Mouse (Mus musculus): ENCODE data around the gene Arfgef3. TPM values are rescaled to one million over a fixed set of nuclear protein-coding genes. Genes with fewer than 3 reads are reported as not detected.
"Not testable (repeated sequence)": the region's sequence is repeated elsewhere in the genome, so short reads cannot be mapped to it uniquely, and the experiment has no call there.

Gene Arfgef3
- polyA plus RNA-seq, 1 experiment from 2014 or later = 0.69 TPM

GRCm38 (mm10) chr10:18643506-18643905 lies 100.2 kb downstream of the Arfgef3 start:
- H3K9ac ChIP-seq = no peak overlapping the region
- H3K4me2 ChIP-seq = no peak overlapping the region
- no peaks in the 10 kb centered on the region for H3K36me3 ChIP-seq
- no peak overlapping the region for H3K4me3 ChIP-seq
- H3K27me3 ChIP-seq (replicated peaks) = no peaks in the 10 kb centered on the region
- ATAC-seq (ENCODE audit: insufficient number of reproducible peaks, low FRiP score) = no peak
- no peak overlapping the region for H3K27ac ChIP-seq (ENCODE audit: poor library complexity, severe bottlenecking)
- WGBS = 82% methylated on average over 3 of the region's 3 CpGs
- H3K4me1 ChIP-seq (replicated peaks) = no peaks in the 10 kb centered on the region
- H3K9me3 ChIP-seq (replicated peaks) = no peaks in the 10 kb centered on the region

GRCm38 (mm10) chr10:18642854-18643253 lies 100.9 kb downstream of the Arfgef3 start:
- no peak overlapping the region for H3K9ac ChIP-seq
- H3K27ac ChIP-seq (ENCODE audit: poor library complexity, severe bottlenecking) = no peak overlapping the region
- no peaks in the 10 kb centered on the region for H3K4me1 ChIP-seq (replicated peaks)
- WGBS = 70% methylated on average over 5 of the region's 5 CpGs
- no peaks in the 10 kb centered on the region for H3K9me3 ChIP-seq (replicated peaks)
- no peak for ATAC-seq (ENCODE audit: insufficient number of reproducible peaks, low FRiP score)
- no peaks in the 10 kb centered on the region for H3K36me3 ChIP-seq
- H3K4me3 ChIP-seq = no peak overlapping the region
- no peak overlapping the region for H3K4me2 ChIP-seq
- no peaks in the 10 kb centered on the region for H3K27me3 ChIP-seq (replicated peaks)

- Histone ChIP-seq H3K9me3 (replicated peaks) (no peaks in the 10 kb centered on the region), H3K4me1 (replicated peaks) (no peaks in the 10 kb centered on the region), H3K4me3 (no peak overlapping the region), H3K27ac (ENCODE audit: poor library complexity, severe bottlenecking) (no peak overlapping the region), H3K4me2 (no peak overlapping the region), H3K9ac (no peak overlapping the region), H3K36me3 (no peaks in the 10 kb centered on the region), H3K27me3 (replicated peaks) (no peaks in the 10 kb centered on the region)
- WGBS = 76% methylated on average over 5 of the region's 5 CpGs
- no peak for ATAC-seq (ENCODE audit: insufficient number of reproducible peaks, low FRiP score)
Measured at GRCm38 (mm10) chr10:18640596-18640995, 103.2 kb downstream of the Arfgef3 start.

- H3K27me3 ChIP-seq (replicated peaks) = no peaks in the 10 kb centered on the region
- no peak overlapping the region for H3K4me2 ChIP-seq
- no peaks in the 10 kb centered on the region for H3K9me3 ChIP-seq (replicated peaks)
- no peak for ATAC-seq (ENCODE audit: insufficient number of reproducible peaks, low FRiP score)
- H3K4me1 ChIP-seq (replicated peaks) = no peaks in the 10 kb centered on the region
- H3K9ac ChIP-seq = no peak overlapping the region
- H3K27ac ChIP-seq (ENCODE audit: poor library complexity, severe bottlenecking) = no peak overlapping the region
- no peaks in the 10 kb centered on the region for H3K36me3 ChIP-seq
- no peak overlapping the region for H3K4me3 ChIP-seq
- WGBS = 83% methylated on average over 9 of the region's 9 CpGs
Measured at GRCm38 (mm10) chr10:18635450-18635849, 108.3 kb downstream of the Arfgef3 start.

GRCm38 (mm10) chr10:18634405-18634985 lies 109.3 kb downstream of the Arfgef3 start:
- no peaks in the 10 kb centered on the region for H3K4me1 ChIP-seq (replicated peaks)
- WGBS = 76% methylated on average over 7 of the region's 7 CpGs

GRCm38 (mm10) chr10:18630498-18630897 lies 113.3 kb downstream of the Arfgef3 start:
- ATAC-seq (ENCODE audit: insufficient number of reproducible peaks, low FRiP score) = no peak

More at GRCm38 (mm10) chr10:18634405-18634985, 109.3 kb downstream of the Arfgef3 start:
- Histone ChIP-seq H3K36me3 (no peaks in the 10 kb centered on the region), H3K27me3 (replicated peaks) (no peaks in the 10 kb centered on the region), H3K9ac (no peak overlapping the region), H3K27ac (ENCODE audit: poor library complexity, severe bottlenecking) (no peak overlapping the region), H3K9me3 (replicated peaks) (no peaks in the 10 kb centered on the region), H3K4me3 (no peak overlapping the region), H3K4me2 (no peak overlapping the region)
- no peak for ATAC-seq (ENCODE audit: insufficient number of reproducible peaks, low FRiP score)

GRCm38 (mm10) chr10:18627530-18627929 lies 116.2 kb downstream of the Arfgef3 start:
- Histone ChIP-seq H3K9ac (no peak overlapping the region), H3K4me3 (no peak overlapping the region), H3K27ac (ENCODE audit: poor library complexity, severe bottlenecking) (no peak overlapping the region), H3K4me1 (replicated peaks) (no peaks in the 10 kb centered on the region), H3K27me3 (replicated peaks) (no peaks in the 10 kb centered on the region), H3K4me2 (no peak overlapping the region), H3K36me3 (no peaks in the 10 kb centered on the region), H3K9me3 (replicated peaks) (no peaks in the 10 kb centered on the region)
- ATAC-seq (ENCODE audit: insufficient number of reproducible peaks, low FRiP score) = no peak
- 82% methylated on average over 6 of the region's 6 CpGs for WGBS

More at GRCm38 (mm10) chr10:18630498-18630897, 113.3 kb downstream of the Arfgef3 start:
- WGBS = 81% methylated on average over 8 of the region's 8 CpGs
- Histone ChIP-seq H3K4me2 (no peak overlapping the region), H3K4me3 (no peak overlapping the region), H3K27ac (ENCODE audit: poor library complexity, severe bottlenecking) (no peak overlapping the region), H3K9ac (no peak overlapping the region), H3K9me3 (replicated peaks) (no peaks in the 10 kb centered on the region), H3K27me3 (replicated peaks) (no peaks in the 10 kb centered on the region), H3K36me3 (no peaks in the 10 kb centered on the region), H3K4me1 (replicated peaks) (no peaks in the 10 kb centered on the region)

- no peaks in the 10 kb centered on the region for H3K36me3 ChIP-seq
- peaks cover 4% of the 10 kb centered on the region; the same call in 1 of the 2 replicates for H3K4me1 ChIP-seq (replicated peaks)
- H3K9me3 ChIP-seq (replicated peaks) = no peaks in the 10 kb centered on the region
- H3K9ac ChIP-seq = no peak overlapping the region
- H3K4me3 ChIP-seq = no peak overlapping the region
- no peak overlapping the region for H3K27ac ChIP-seq (ENCODE audit: poor library complexity, severe bottlenecking)
- 69% methylated on average over 2 of the region's 2 CpGs for WGBS
- no peak for ATAC-seq (ENCODE audit: insufficient number of reproducible peaks, low FRiP score)
- 0 out of 2 replicates have a peak, but pooled peaks cover 1% of the 10 kb centered on the region for H3K27me3 ChIP-seq (replicated peaks)
- no peak overlapping the region for H3K4me2 ChIP-seq
Measured at GRCm38 (mm10) chr10:18612796-18613195, 131.0 kb downstream of the Arfgef3 start.

- not testable (repeated sequence) for H3K27me3 ChIP-seq (replicated peaks); H3K27ac ChIP-seq (ENCODE audit: poor library complexity, severe bottlenecking); H3K4me2 ChIP-seq; H3K9ac ChIP-seq; H3K36me3 ChIP-seq; H3K9me3 ChIP-seq (replicated peaks); ATAC-seq (ENCODE audit: insufficient number of reproducible peaks, low FRiP score); H3K4me3 ChIP-seq; H3K4me1 ChIP-seq (replicated peaks)
- WGBS = 61% methylated on average over 5 of the region's 5 CpGs
Measured at GRCm38 (mm10) chr10:18604827-18605535, 138.8 kb downstream of the Arfgef3 start.

GRCm38 (mm10) chr10:18602030-18602429 lies 141.7 kb downstream of the Arfgef3 start:
- no peak overlapping the region for H3K4me3 ChIP-seq
- H3K27me3 ChIP-seq (replicated peaks) = peaks cover 6% of the 10 kb centered on the region; the same call in 1 of the 2 replicates
- H3K27ac ChIP-seq (ENCODE audit: poor library complexity, severe bottlenecking) = no peak overlapping the region
- H3K9ac ChIP-seq = no peak overlapping the region
- 24% methylated on average over 4 of the region's 4 CpGs for WGBS
- H3K4me2 ChIP-seq = no peak overlapping the region
- H3K9me3 ChIP-seq (replicated peaks) = no peaks in the 10 kb centered on the region
- H3K4me1 ChIP-seq (replicated peaks) = no peaks in the 10 kb centered on the region
- no peaks in the 10 kb centered on the region for H3K36me3 ChIP-seq
- no peak for ATAC-seq (ENCODE audit: insufficient number of reproducible peaks, low FRiP score)

- H3K27me3 ChIP-seq (replicated peaks) = peaks cover 6% of the 10 kb centered on the region; the same call in 1 of the 2 replicates
- H3K4me2 ChIP-seq = no peak overlapping the region
- no peaks in the 10 kb centered on the region for H3K36me3 ChIP-seq
- no peak for ATAC-seq (ENCODE audit: insufficient number of reproducible peaks, low FRiP score)
- no peak overlapping the region for H3K27ac ChIP-seq (ENCODE audit: poor library complexity, severe bottlenecking)
- no peaks in the 10 kb centered on the region for H3K4me1 ChIP-seq (replicated peaks)
- H3K9me3 ChIP-seq (replicated peaks) = no peaks in the 10 kb centered on the region; the same call in 1 of the 2 replicates
- WGBS = 82% methylated on average over 6 of the region's 6 CpGs
- no peak overlapping the region for H3K9ac ChIP-seq
- H3K4me3 ChIP-seq = no peak overlapping the region
Measured at GRCm38 (mm10) chr10:18597601-18598000, 146.1 kb downstream of the Arfgef3 start.

All from heart, embryonic 12.5 days (tissue).